Mouse (Mus musculus): ENCODE measurements around the gene Elac2. TPM values are rescaled to one million over a fixed set of nuclear protein-coding genes. Genes with fewer than 3 reads are reported as not detected.

Elac2 gene
- total and polyA plus RNA-seq, 3 experiments = 66.8 to 88.2 (median 74.1) TPM

- TF ChIP-seq CTCF (conservative IDR thresholded peaks at IDR 0.05 in 1 of 2, IDR thresholded peaks at IDR 0.05 in 1 of 2; ENCODE audit: low read depth in 2 of 2, low read length in 2 of 2) (no peak), ELF1 (IDR thresholded peaks at IDR 0.05; ENCODE audit: low read depth, low read length) (no peak), MAZ (IDR thresholded peaks at IDR 0.05; ENCODE audit: low read depth, low read length) (no peak), ZC3H11A (IDR thresholded peaks at IDR 0.05; ENCODE audit: low read depth, low read length) (no peak), HCFC1 (IDR thresholded peaks at IDR 0.05; ENCODE audit: low read depth, low read length) (no peak), POLR2AphosphoS2 (IDR thresholded peaks at IDR 0.05; ENCODE audit: low read depth, low read length) (no peak), RCOR1 (conservative IDR thresholded peaks at IDR 0.05; ENCODE audit: low read depth, low read length) (no peak), GABPA (IDR thresholded peaks at IDR 0.05; ENCODE audit: insufficient replicate concordance, low read depth, low read length) (no peak), MAFK (IDR thresholded peaks at IDR 0.05; ENCODE audit: insufficient replicate concordance, low read length) (no peak), TBP (conservative IDR thresholded peaks at IDR 0.05; ENCODE audit: low read depth, low read length) (no peak), TCF12 (IDR thresholded peaks at IDR 0.05; ENCODE audit: low read depth, low read length) (no peak), E2F4 (IDR thresholded peaks at IDR 0.05; ENCODE audit: insufficient replicate concordance, low read depth, low read length) (no peak), PAX5 (IDR thresholded peaks at IDR 0.05; ENCODE audit: low read length) (no peak), ZNF384 (IDR thresholded peaks at IDR 0.05; ENCODE audit: low read depth, low read length) (no peak), RAD21 (IDR thresholded peaks at IDR 0.05; ENCODE audit: low read depth, low read length) (no peak)
- in situ Hi-C loops (cut with MboI; ENCODE audit: low pct_ligation_motif_present, low pct_unique_long_range_greater_than_20kb, low sequenced_read_pairs) (no loop called here), dilution Hi-C loops (cut with MboI; ENCODE audit: extremely low pct_ligation_motif_present, extremely low pct_unique_long_range_greater_than_20kb, low sequenced_read_pairs) (no loop called here)
- no peaks in the 10 kb centered on the region for H3K36me3 ChIP-seq (replicated peaks in 1 of 2; ENCODE audit: control insufficient read depth in 1 of 2, insufficient read depth in 1 of 2, low read length in 1 of 2)
- no peak overlapping the region for H3K9ac ChIP-seq (ENCODE audit: insufficient read depth, low read depth)
- no peaks in the 10 kb centered on the region for H3K4me1 ChIP-seq (ENCODE audit: control insufficient read depth in 1 of 2, insufficient read depth in 2 of 2)
- no peak overlapping the region for H3K4me2 ChIP-seq (ENCODE audit: insufficient read depth, low read depth, poor library complexity, severe bottlenecking)
- no peak for DNase-seq (ENCODE audit: extremely low read depth)
- H3K27me3 ChIP-seq (replicated peaks) = peaks cover 2% of the 10 kb centered on the region
- H3K79me2 ChIP-seq (replicated peaks; ENCODE audit: control insufficient read depth, extremely low read depth, insufficient read depth, poor library complexity, severe bottlenecking) = no peaks in the 10 kb centered on the region
- H3K4me3 ChIP-seq (replicated peaks in 1 of 3; ENCODE audit: low read depth in 2 of 3, low read length in 2 of 3, poor library complexity in 1 of 3) = no peak overlapping the region
- H3K27ac ChIP-seq (ENCODE audit: insufficient read depth, low read depth) = no peak overlapping the region
- H3K9me3 ChIP-seq (replicated peaks; ENCODE audit: low read length) = no peaks in the 10 kb centered on the region
These were observed 49.2 kb downstream of the Elac2 start for GRCm38 (mm10) chr11:65028049-65028448.

GRCm38 (mm10) chr11:65030201-65030600 lies 51.4 kb downstream of the Elac2 start:
- H3K27ac ChIP-seq (ENCODE audit: insufficient read depth, low read depth) = no peak overlapping the region
- no peaks in the 10 kb centered on the region for H3K4me1 ChIP-seq (ENCODE audit: control insufficient read depth in 1 of 2, insufficient read depth in 2 of 2)
- H3K79me2 ChIP-seq (replicated peaks; ENCODE audit: control insufficient read depth, extremely low read depth, insufficient read depth, poor library complexity, severe bottlenecking) = no peaks in the 10 kb centered on the region
- TF ChIP-seq CTCF (conservative IDR thresholded peaks at IDR 0.05 in 1 of 2, IDR thresholded peaks at IDR 0.05 in 1 of 2; ENCODE audit: low read depth in 2 of 2, low read length in 2 of 2) (no peak), SIN3A (IDR thresholded peaks at IDR 0.05; ENCODE audit: low read length) (no peak), MYC (IDR thresholded peaks at IDR 0.05; ENCODE audit: low read depth, low read length) (no peak), ZMIZ1 (IDR thresholded peaks at IDR 0.05; ENCODE audit: low read depth, low read length) (no peak), ZNF384 (IDR thresholded peaks at IDR 0.05; ENCODE audit: low read depth, low read length) (no peak), JUND (conservative IDR thresholded peaks at IDR 0.05; ENCODE audit: low read depth, low read length) (no peak), EP300 (IDR thresholded peaks at IDR 0.05; ENCODE audit: low read length) (no peak)
- in situ Hi-C loops (cut with MboI; ENCODE audit: low pct_ligation_motif_present, low pct_unique_long_range_greater_than_20kb, low sequenced_read_pairs) (no loop called here), dilution Hi-C loops (cut with MboI; ENCODE audit: extremely low pct_ligation_motif_present, extremely low pct_unique_long_range_greater_than_20kb, low sequenced_read_pairs) (no loop called here)
- no peaks in the 10 kb centered on the region for H3K36me3 ChIP-seq (replicated peaks in 1 of 2; ENCODE audit: control insufficient read depth in 1 of 2, insufficient read depth in 1 of 2, low read length in 1 of 2)
- DNase-seq (ENCODE audit: extremely low read depth) = no peak
- no peak overlapping the region for H3K4me3 ChIP-seq (replicated peaks in 1 of 3; ENCODE audit: low read depth in 2 of 3, low read length in 2 of 3, poor library complexity in 1 of 3)
- H3K9ac ChIP-seq (ENCODE audit: insufficient read depth, low read depth) = no peak overlapping the region
- no peak overlapping the region for H3K4me2 ChIP-seq (ENCODE audit: insufficient read depth, low read depth, poor library complexity, severe bottlenecking)
- peaks cover 2% of the 10 kb centered on the region for H3K27me3 ChIP-seq (replicated peaks)
- no peaks in the 10 kb centered on the region for H3K9me3 ChIP-seq (replicated peaks; ENCODE audit: low read length)
